Mouse (Mus musculus) cerebellum, postnatal 25 days (tissue): ENCODE data around the gene Stx6.
"Not testable (repeated sequence)": the region's sequence is repeated elsewhere in the genome, so short reads cannot be mapped to it uniquely, and the experiment has no call there.

Experiments
- DNase-seq, 2 experiments: peaks; one replicate each; pipeline ENCODE4 v3.0.0; 2021; ENCODE audit warnings: mixed read lengths in 2 of 2

The Stx6 gene

DNA sequence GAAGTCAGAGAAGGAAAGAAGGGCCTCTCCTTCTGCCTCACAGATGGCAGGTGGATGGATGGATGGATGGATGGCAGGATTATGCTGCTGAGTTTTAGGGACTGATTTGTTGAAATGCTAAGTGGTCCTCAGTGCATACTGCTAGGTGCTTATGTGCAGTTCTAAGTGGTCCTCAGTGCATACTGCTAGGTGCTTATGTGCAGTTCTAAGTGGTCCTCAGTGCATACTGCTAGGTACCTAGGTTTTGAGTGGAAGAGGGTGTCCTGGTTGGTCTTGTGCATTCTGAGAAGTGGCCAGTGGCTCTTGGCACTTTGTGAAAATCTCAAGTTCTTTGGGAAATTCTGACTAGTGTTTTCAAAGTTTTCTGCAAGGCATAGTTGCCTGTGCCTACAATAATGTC is 11.4 kb downstream of the Stx6 start:
- DNase-seq: no peak

DNA sequence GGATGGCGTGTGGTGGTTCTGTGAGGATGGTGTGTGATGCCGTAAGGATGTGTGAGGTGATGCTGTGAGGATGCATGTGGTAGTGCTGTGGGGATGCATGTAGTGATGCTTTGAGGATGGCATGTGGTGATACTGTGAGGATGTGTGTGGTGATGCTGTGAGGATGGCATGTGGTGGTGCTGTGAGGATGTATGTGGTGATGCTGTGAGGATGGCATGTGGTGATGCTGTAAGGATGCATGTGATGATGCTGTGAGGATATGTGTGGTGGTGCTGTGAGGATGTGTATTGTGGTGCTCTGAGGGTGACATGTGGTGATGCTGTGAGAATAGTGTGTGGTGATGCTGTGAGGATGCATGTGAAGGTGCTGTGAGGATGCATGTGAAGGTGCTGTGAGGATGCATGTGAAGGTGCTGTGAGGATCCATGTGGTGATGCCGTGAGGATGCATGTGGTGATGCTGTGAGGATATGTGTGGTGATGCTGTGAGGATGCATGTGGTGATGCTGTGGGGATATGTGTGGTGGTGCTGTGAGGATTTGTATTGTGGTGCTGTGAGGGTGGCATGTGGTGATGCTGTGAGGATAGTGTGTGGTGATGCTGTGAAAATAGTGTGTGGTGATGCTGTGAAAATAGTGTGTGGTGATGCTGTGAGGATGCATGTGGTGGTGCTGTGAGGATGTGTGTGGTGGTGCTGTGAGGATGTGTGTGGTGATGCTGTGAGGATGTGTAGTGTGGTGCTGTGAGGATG is 14.6 kb downstream of the Stx6 start:
- DNase-seq: no peak

DNA sequence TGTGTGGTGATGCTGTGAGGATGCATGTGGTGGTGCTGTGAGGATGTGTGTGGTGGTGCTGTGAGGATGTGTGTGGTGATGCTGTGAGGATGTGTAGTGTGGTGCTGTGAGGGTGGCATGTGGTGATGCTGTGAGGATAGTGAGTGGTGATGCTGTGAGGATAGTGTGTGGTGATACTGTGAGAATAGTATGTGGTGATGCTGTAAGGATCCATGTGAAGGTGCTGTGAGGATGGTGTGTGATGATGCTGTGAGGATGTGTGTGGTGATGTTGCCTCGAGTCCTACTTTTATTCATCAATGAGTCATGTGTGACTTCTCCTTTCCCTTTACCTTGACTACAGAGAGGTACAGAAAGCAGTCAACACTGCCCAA is 15.1 kb downstream of the Stx6 start:
- DNase-seq: not testable (repeated sequence)

DNA sequence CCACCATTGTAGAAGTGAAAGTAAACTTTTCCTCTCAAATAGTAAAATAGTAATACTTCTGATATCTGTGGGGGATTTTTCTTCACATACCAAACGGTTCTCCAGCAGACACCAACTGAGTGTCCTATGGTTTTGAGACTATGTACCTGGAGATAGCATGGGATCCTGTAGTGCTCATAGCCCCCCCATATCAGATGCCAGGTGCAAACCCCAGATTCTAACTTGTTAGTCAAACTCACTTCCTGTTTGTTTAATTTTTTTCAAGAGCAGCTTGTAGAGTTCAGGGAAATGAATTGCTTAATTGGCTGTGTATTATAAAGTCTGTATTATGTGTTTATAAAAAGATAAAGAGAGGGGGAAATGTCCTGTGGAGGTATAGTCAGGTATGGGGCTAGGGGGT is 15.9 kb downstream of the Stx6 start:
- DNase-seq: no peak

DNA sequence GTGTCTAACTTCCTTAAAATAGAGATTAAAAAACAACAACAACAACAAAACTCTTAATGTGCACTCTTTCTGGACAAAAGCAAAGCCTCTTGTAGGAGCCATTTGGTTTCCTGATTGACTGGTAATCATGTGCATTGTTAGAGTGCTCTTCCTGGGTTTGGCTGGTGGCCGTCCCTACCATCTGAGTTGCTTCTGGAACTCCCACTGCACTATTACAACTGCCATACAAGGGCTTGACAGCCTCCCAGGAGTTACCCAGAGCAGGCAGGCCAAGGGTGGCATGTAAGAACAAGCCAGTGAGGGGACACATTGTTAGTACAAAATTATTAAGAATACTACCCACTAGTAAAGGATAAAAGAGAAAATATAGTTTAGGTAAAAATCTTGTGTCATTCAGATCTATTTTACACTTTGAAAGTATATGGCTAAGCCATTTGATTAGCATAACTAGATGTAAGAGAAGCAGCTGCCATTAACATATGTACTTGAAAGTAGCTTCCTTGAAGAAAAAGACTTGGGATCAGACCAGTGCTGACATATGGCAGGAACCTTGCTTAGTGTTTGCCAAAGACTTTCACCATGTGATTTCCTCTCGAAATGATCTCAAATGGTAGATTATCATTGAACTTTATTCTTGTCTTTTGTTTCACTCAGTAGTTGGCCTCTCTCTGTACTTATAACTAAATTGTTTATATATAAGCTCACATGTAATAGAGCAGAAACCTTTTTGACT is 19.8 kb downstream of the Stx6 start:
- DNase-seq: no peak

GRCm38 (mm10) chr1:155184191-155184590 is 25.7 kb downstream of the Stx6 start:
- no peak for DNase-seq

- no peak for DNase-seq
Measured at GRCm38 (mm10) chr1:155188656-155189055, 30.1 kb downstream of the Stx6 start.

DNA sequence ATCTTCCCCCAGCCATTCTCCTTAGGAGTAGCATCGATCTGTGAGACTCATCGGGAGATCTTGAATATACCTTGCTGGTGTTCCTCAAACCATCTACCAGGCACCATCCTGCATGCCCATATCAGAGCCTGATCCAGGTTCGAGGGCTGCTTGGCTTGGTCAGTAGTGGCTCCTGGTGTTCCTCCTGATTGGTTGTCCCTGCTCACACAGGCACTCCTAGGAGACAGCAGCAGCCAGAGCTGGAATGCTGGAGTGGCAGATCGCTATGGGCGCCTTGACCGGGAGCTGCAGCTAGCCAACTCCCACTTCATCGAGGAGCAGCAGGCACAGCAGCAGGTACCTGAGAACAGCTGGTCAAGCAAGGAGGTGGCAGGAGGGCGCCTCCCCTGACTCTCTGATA is 32.7 kb downstream of the Stx6 start:
- DNase-seq: peak in 1 of 2 experiments; percentile 32

- peak; percentile 67 to 84 for DNase-seq
Measured at GRCm38 (mm10) chr1:155191671-155192070, 33.2 kb downstream of the Stx6 start.

GRCm38 (mm10) chr1:155192805-155193368 is 34.4 kb downstream of the Stx6 start:
- DNase-seq: peak; percentile 55 to 60

DNA sequence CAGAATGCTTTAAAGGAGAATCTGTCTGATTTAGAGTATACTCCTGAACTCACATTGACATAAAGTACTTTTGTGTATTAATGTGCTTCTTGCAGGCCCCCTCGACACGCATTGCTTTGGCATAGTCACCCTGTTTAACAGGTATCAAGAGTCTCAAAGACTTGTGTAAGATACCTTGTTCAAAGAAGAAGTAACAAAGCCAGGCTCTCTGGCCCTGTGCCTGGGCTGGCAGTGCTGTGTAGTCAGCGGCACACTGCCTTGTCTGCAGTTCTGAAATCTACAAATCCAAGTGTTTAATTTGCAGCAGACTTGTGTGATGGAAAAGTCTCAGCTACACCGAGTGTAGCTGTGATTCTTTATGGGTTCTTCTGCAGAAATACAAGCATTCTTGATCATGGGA is 38.2 kb downstream of the Stx6 start:
- peak in 1 of 2 experiments; percentile 47 for DNase-seq

DNA sequence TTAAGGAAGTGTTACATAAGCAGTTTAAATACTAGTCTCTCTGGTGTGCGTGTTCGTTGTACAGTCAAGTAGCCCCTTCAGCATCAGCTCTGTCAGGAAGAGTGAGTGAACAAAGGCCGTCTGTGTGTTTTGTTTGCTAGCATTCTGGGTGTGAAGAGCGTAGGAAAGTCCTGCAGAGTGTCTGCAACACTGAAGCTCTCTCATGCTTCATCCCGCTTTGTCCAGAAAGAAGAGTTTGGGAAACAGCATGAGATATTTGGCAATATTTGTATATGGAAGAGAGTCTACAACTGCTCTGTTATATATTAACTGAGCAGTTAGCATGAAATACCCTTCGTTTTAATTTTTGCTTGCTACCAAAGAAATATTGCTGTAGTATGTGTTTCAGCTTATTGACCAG is 41.0 kb downstream of the Stx6 start:
- DNase-seq: no peak

DNA sequence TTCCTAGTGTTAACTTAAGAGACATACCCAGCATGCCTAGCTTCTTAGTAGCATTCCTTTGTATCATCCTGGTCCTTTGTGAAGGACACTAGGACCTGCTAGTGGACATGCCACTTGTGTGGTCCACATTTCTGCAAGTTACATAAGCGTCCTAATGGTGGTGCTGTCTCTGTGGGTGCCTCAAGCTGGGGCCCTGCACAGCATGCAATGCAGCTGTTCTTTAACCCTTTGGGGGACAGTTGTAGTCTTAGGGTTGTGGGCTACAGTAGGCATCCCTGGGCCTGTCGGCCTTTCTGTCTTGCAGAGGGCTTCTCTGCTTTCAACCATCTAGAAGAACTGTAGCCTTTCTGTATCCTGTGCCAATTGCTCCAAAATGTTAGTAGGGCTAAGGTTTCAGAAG is 42.5 kb downstream of the Stx6 start:
- no peak for DNase-seq

GRCm38 (mm10) chr1:155201373-155201879 is 42.9 kb downstream of the Stx6 start:
- no peak for DNase-seq

DNA sequence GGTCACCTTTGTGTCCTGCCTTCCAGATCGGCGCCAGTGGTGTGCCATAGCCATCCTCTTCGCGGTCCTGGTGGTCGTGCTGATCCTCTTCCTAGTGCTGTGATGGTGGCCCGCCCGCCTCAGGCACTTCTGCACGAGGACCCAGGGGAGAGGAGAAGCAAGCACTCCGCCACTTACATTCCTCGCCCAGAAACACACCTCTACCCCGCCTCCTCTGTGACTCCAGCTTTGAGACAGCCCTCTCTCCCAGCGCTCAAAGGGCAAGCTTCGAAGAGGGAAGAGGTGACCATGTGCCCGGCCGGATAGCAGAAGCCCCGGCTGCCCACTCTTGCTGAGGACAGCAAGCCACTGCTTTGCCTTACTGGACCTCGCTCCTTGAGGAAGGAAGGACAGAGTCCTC is 43.4 kb downstream of the Stx6 start:
- DNase-seq: no peak

DNA sequence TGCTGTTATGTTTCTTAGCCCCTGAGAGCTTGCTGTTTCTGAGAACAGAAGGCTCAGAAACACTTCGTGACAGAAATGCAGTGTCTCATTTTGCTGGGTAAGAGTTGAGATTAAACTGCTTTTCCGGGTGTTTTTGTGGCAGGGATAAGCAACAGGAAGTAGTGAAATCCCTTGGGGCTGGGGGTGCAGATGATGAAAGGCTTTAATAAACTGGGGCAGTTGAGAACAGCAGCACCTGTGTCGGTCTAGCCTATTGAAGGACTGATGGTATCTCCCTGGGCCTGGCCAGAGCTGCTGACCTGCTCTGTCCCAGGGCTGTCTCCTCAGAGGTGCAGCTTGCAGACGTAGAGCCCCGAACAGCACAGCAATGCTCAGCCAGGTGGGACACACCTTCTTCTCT is 44.0 kb downstream of the Stx6 start:
- DNase-seq: no peak

DNA sequence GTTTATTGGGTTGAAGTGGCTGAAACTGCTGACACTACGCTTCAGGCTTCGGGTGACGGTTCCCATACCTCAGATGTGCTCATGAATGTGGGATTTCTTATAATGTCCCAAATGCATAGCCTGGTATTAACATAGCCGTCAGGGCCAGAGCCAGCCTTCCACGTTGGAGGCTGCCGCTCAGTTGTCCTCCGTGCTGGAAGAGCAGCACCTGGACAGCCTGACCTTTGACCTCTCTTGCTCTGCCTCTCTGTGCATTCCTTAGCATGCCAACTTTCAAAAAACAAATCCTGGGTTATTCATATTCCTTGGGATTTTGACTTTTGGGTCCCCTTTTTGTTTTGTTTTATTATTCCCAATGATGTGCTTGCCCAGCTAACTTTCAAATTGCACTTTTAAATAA is 44.6 kb downstream of the Stx6 start:
- DNase-seq: no peak

- DNase-seq: no peak
Measured at GRCm38 (mm10) chr1:155203954-155204353, 45.4 kb downstream of the Stx6 start.

DNA sequence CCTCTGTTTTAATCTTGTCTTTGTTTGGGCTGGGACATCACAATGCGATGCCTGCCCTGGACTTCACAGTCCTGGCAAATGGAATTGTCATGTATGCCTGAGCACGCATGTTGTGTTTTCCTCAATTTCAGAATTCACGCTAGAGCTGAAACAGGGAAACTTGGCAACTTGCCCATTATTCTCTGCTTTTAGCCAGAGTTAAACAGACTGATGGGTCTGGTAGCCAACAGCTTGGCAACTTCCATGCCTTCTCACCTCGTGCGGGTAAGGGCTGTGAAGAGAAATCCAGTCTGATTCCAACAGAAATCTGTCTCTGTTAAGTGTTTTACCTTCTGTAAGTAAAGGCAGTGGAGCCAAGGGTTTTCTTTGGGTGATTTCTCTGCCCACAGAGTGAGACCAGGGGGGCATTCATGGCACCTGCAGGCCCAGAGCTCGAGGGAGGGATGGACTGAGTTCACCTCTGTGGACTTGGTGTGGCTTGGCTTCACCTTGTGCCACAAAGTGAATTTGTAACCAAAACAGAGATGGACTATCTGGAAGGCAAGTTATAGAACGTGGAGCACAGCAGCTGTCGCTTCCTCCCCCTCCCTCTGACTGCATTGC is 46.1 kb downstream of the Stx6 start:
- DNase-seq: peak; percentile 59 to 69

DNA sequence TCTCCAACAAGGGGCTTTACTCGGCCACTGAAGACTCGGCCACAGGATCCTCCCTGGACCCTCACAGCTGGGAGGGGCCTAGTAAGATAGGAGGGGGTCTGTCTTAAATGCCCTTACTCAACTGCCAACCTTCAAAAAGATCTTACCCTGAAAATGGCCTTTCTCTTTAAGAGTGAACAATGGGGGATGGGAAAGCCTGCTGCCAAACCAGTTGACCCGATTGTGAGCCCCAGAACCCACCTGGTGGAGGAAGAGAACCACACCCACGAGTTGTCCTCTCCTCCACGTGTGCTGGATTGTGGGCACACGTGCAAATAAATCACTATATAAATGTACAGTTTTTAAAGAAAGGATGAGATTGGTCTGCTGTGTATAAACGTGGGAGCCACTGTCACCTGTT is 46.8 kb downstream of the Stx6 start:
- DNase-seq: no peak

- peak; percentile 55 to 58 for DNase-seq
Measured at GRCm38 (mm10) chr1:155205822-155206660, 47.5 kb downstream of the Stx6 start.

GRCm38 (mm10) chr1:155207859-155208258 is 49.3 kb downstream of the Stx6 start:
- DNase-seq: no peak
